Mouse (Mus musculus) ovary, postnatal 36 days (tissue): ENCODE results near the gene Brcc3.

Experiments
- DNase-seq: peaks from one replicate; pipeline ENCODE4 v3.0.0; 2022; ENCODE audit warnings: low spot score, mixed read lengths

The Brcc3 gene

DNA sequence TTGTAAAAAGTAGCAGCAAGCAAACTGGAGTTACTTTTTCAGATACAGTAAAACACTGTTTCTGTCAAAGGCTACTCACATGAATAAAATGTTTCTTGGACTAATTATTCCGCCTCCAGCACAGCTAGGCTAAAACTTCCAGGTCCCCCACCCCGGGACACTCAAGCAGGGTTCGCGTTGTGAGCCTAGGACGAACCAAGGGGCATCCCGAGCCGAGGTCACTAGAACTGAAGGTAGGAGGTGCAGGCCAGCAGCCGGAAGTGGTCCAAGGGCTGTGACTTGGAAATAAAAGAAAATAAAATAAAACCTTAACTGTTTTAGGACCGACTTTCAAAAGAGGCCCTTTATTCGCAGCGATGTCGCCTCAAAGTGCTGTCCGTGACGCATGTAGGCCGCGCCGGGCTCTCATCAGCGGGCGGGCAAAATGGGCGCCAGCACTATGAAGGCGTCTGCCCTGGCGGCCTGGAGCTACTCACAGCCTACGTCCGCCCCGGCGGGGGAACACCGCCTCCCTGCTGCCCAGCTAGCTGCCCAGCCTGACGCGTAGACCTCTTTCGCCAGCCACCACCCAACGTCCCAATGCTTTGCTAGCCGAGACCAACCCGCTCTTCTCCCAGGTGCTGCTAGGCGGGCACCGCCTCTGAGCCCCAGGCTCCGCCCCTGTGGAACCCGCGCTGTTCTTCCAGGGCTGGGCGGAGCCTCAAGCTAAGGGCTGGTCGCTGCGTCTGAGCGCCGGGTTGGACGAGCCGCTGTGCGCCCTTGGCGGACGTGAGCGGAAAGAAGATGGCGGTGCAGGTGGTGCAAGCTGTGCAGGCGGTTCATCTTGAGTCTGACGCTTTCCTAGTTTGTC is at the start of gene Brcc3, which contains the start of the genes Cmc4 and Mtcp1:
Gene Brcc3, plus strand, starts transcription at position 693 of the 850 bp plus-strand sequence.
Gene Cmc4, minus strand, starts transcription at position 649 of the 850 bp plus-strand sequence.
Gene Mtcp1, minus strand, starts transcription at position 653 of the 850 bp plus-strand sequence.
- DNase-seq = peak; percentile 88

DNA sequence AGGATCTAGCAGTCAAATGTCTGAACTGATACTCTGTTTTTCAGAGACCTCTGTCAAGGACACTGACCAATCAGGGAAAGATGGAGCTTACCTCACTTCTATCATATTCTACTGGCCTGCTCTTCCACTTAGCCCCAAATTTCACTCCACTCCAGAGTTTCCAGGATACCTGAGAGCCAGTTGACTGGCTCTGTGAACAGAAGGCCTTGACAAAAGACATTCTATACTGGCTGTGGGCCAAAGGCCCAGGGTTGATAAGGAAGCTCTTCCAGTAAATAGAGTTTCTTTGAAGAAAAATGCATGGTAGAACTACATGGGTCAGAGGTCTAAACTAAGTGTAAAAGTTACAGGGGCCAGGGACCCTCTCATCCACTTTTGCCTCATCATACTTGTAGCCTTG is 46.2 kb upstream of the Brcc3 start:
- DNase-seq = peak; percentile 7

DNA sequence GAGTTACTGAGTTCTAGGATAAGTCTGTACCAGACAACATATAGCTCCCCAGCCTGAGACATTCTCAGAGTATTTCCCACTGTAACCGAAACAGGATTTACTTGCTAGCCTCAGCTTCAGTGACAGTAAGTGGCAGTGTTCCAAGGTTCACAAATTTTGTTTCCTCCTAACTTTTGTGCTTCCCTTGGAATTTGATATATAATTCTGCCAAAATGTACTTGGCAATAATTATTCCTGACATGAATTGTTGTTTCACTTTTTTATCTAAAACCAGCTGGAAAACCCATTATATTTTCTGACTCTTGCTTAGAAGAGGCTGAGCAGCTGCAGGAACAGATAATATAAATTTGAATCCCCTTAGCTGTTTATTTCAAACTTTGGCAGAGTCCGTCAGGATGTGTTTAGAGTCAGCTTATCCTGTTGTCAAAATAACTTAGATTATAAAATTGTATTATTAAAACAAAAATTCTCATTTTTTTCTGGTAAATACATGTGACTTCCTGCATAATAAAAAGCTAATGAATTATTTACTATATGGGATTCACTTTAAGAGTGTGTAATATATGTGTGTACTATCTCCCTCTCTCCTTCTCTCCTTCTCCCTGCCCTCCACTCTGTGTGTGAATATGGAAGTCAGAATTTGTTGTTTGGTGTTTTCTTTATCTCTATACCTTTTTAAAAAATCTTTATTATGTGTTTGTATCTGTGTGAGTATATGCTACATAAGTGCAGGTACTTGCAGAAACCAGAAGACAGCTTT is 43.6 kb upstream of the Brcc3 start:
- DNase-seq = no peak

DNA sequence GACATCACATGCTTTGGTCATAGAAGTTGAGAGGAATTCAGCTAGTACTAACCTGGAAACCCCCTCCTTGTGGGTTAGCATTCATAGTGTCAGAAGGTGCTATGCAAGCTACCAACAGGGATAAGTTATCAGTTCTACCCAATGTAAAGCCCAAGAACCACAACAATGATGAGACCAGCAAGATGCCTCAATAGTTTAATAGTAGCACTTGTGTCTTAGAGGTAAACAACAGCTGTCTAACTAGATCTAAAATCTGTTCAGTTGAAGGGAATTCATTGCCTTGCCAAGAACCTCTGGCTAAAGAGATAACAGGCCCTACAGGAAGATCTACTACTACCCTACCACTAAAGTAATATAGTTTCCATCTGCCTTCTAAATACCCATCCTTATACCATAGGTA is 39.6 kb upstream of the Brcc3 start:
- DNase-seq = no peak

DNA sequence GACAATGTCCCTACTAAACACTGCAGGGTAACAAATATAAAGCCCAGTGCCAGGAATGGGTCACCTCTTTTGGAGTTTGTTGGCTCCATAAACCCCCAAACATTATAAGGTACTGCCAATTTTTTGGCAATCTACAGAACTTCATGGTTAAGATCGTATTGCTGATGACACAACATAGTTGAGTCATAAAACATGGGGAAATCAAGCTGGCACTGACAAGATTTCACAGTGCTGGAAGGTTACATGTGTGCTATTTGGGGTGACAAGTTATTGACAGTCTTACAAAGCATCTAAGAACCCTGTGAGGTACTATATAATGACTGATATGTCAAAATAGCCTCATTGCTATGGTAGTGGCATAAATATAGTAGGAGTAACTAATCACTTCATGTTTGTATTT is 35.3 kb upstream of the Brcc3 start:
- DNase-seq = no peak

DNA sequence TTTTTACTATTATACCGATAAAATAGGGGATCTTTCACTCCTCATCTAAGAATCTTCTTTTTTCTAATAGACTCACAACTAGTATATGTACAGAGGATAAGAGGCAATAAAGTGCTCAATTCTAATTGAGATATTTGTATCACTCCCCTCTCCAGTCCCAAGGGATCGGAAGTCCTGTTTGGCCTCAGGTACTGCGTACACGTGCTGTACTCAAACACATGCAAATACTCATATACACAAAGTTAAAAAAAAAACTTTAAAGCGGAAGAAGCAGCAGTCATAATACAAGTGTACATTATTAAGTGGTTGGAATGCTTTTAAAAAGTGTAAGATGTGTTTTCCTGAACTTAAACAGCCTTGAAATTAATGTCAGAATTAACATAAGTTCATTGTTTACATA is 34.7 kb upstream of the Brcc3 start:
- no peak for DNase-seq

DNA sequence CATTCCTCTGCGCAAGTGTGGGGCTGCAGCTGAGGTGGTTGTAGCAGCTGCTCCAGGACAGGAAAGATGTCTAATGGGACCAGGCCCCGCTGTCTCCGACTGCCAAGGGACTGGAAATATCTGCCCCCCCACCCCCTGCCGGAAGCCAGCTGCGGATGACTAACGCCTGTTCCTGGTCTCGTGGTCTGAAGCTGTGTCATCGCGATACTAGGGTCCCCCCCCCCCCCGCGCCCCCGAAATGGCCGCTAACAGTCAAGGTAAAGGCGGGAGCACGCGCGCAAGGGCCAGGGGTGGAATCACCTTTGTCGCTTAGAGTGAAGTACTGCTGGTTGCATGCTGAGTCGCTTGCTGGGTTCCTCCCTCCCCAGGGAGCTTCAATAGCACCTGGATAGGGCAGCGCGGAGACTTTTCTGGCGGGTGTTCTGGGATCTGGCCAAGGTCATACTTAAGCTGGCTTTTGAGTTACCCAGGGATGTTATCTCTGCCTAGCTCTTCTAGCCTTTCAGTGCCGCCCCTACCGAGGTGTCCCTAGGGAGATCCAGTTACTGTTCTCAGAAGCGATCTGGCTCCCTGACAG is 34.1 kb upstream of the Brcc3 start, which contains the start of the genes Fundc2 and F8:
Gene Fundc2, plus strand, starts transcription at position 205 of the 577 bp plus-strand sequence.
Gene F8, minus strand, starts transcription at position 421 of the 577 bp plus-strand sequence.
- peak; percentile 50 for DNase-seq

DNA sequence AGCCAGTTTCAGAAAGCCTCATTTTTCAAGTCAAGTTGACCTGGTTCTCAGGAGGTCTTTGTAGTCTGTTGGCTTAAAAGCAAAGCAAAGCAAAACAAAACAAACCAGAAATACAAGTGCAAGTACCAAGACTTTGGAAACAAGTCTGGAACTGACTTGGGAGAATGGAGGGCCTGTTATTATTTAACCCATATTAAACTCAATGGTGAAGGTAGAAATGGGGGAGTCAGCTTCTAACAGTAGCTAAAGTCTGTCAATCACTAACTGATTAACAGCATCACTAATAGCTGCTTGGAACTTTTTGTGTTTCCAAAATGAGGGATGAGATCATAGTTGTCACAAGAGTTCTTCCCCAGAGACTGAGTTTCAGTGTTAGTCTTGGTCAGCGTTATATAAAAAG is 17.0 kb upstream of the Brcc3 start:
- DNase-seq = no peak

DNA sequence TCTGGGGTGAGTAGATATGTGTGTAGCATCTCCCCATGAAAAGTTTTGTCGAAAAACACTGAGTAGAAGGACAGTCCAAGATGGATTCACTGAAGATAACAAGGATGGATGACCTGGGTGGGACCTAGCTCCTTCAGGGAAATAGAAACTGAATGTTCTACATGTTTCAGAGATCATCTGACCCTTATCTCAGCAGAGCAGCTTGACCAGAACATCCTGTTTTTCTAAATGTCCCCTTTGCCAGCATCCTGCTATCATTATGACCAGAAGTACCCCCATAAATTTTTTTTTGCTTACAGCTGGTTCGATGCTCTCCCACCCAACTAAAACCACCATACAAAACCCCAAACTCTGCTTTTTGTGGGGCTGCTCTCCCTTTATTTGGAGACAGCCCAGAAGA is 13.8 kb upstream of the Brcc3 start:
- DNase-seq = no peak

DNA sequence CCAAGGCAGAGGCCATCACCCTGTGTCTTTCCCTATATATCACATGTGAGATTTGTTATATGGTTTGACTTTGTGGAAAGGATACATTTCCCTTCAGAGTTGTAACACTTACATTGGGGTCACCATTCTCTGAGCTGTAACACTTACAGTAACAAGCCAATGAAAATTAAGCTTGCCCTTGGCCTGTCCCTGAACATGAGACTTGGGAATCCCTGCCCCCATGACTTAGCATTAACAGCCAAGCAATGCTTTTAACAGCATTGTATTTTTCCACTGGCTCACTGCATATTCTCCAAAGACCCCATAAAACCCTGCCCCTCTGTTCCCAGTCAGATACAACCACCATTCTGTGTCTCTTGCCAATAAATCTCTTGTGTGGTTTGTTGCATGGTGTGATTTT is 13.1 kb upstream of the Brcc3 start:
- no peak for DNase-seq

DNA sequence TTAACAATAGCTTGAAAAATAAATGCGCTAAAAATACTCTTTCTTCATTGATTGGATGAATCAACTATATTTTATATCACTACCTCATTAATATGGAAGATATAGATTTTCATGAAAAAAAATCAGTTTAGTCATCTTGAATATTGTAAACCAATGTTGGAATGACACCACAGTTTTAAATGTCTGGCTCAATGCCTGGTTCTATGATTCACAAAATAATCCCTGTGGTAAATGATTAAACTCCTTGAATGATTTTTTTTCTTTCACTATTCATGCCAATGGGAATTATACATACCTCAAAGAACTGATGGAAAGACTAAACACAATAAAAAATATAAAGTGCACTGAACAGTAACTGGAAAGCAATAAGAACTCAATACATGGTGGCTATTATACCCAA is 6.7 kb upstream of the Brcc3 start:
- DNase-seq = no peak

DNA sequence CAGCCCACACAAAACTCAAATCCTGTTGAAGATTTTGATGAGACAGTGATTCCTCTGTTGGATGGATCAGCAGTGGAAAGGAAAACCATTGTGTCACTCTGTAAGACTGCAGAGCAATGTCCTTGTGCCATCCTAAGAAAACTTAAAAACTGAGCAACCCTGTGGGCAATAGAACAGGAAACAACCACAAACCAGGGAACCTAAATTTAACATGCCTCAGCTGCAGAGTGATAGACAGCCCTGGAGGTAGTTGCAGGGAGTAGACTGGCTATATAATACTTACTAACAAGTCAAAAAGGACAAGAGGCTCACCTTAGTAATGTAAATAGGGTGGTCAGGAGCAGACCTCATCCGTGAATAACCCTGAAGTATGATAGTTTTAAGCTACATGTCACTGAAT is 38.2 kb downstream of the Brcc3 start:
- no peak for DNase-seq

DNA sequence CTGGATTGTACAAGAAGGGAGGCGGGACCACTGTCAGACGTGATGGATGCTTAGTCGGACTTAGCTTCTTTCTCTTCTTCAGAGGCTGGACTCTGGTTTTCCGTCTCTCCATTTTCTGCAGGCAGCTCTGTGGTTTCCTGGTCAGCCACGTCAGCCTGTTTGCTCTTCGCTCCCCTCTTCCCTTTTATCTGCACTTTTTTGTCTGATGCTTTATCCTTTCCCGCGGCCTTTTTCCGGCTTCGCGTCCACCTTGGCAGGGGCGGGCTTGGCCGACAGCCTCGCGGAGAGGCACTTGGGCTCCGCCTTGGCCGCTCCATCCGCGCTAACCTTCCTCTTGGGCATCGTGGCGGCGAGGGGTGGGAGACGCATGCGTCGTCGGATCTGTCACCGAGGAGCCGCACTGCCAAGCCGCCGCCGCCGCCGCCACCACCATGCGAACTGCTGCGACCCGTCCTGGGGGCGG is 58.8 kb downstream of the Brcc3 start:
- peak; percentile 73 for DNase-seq

DNA sequence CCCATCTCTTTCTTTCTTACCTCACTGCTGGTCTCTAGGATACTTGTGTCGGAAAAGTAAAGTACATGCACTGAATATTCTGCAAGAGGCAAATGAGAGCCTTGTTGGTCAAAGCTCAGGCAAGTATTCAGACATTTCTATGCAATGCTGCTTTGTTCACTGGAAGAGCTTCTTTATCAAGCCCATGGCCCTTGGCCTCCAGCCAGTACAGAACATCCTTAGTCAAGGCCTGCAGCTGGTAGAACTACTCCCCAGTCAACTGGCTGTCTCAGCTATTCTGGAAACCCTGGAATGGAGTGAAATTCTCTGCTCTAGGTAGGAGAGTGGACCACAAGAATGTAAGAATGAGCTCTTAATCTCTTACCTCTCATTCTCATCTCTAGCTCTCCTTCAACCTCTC is 73.5 kb downstream of the Brcc3 start:
- DNase-seq = peak; percentile 46
